Mouse (Mus musculus) kidney, adult 2 months (tissue): ENCODE data around the gene Prkce.

Experiments
- CTCF ChIP-seq: fragments of 200-500 bp; conservative IDR thresholded peaks from 2 replicates; pipeline ENCODE4 v1.5.1; 2011; ENCODE audit warnings: low read depth, mild to moderate bottlenecking, control low read depth, low read length, moderate library complexity, mixed read lengths; ENCODE audit not compliant: insufficient read depth, insufficient read length
- POLR2A ChIP-seq: fragments of 200-500 bp; IDR thresholded peaks from one replicate; pipeline ENCODE4 v1.6.1; 2011; ENCODE audit warnings: low read depth, low read length, control low read depth

DNA sequence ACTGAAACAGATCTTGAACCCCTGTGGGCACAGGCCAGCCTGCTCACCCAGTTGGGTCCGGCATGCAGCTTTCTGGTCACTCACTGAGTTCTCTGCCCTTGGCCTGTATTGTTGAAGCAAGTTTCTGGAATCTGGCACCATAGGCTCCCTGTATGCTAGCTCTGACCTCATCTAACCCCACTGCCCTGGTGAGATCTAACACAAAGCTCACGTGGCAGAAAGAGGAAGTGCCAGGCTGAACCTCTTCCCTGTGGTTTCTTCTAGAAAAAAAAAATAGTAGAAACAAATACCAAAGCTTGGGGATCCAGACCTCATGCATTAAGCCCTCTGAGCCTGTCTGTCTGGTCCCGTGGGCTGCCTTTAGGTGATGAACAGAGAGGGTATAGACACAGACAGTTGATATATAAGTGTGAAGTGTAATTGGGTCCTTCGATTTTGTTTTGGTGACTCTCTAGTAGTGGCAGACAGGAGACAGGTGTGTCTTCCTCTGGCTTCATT, 279.6 kb downstream of the Prkce start:
- TF ChIP-seq POLR2A = no peak
- no peak for TF ChIP-seq CTCF
